Mouse (Mus musculus) cerebellum, adult 11-12 months (tissue): ENCODE data around the gene Dvl1.

ENCODE experiments used
- DNase-seq: peaks from one replicate; pipeline ENCODE4 v3.0.0; 2022

Gene Dvl1

GRCm38 (mm10) chr4:155908751-155909150 is 61.5 kb downstream of the Dvl1 start:
- DNase-seq: no peak
